Mouse (Mus musculus): ENCODE measurements around the gene 1810009A15Rik.
"Not testable (repeated sequence)": the region's sequence is repeated elsewhere in the genome, so short reads cannot be mapped to it uniquely, and the experiment has no call there.

Gene 1810009A15Rik

DNA sequence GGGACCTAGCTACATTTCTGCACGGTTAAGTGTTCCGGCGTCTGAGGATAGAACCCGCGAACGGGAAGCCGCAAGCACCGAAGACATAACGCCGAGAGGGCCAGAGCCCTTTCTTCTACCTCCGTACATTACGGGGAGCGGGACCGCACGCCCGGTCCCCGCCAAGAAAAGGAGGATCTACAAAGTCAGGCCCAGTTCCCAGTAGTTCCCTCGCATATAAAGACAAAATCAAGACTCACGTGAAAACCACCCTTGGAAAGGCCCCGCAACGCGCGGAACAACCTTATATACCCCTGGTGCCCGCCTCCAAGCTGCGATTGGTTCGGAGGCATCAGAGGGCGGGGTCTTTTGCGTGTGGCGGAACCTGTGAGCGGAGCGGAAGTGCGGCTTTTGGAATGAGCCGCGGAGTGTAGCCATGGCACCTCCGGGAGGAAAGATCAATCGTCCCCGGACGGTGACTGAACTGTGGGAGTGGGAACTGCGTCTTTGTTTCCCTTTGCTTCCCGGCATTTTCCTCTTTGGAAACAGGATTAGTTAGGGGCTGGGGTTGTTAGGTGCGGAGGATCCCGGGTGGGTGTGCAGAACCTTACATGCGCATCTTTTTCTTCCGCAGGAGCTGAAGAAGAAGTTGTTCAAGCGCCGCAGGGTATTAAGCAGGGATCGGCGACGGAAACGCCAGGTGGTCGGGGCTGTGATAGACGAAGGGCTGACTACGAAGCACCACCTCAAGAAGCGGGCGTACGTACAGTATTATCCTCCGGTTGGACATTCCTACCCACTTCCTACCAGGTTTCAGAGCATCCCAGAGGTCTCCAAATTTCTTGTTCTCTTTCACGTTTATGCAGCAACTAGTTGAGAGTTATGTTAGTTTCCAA lies at the start of gene 1810009A15Rik, which contains the start of gene Gm49416:
Gene 1810009A15Rik, plus strand, starts transcription at position 343 of the 875 bp plus-strand sequence.
Gene Gm49416, plus strand, starts transcription at position 416 of the 875 bp plus-strand sequence.
- DNase-seq (ENCODE audit: low spot score) = peak; percentile 97

- DNase-seq (ENCODE audit: low spot score) = peak; percentile 76
These were observed 49.3 kb upstream of the 1810009A15Rik start, which contains the start of gene Gng3 for GRCm38 (mm10) chr19:8839103-8839907. TSS of gene Gng3 (minus strand) at chr19:8839194.

DNA sequence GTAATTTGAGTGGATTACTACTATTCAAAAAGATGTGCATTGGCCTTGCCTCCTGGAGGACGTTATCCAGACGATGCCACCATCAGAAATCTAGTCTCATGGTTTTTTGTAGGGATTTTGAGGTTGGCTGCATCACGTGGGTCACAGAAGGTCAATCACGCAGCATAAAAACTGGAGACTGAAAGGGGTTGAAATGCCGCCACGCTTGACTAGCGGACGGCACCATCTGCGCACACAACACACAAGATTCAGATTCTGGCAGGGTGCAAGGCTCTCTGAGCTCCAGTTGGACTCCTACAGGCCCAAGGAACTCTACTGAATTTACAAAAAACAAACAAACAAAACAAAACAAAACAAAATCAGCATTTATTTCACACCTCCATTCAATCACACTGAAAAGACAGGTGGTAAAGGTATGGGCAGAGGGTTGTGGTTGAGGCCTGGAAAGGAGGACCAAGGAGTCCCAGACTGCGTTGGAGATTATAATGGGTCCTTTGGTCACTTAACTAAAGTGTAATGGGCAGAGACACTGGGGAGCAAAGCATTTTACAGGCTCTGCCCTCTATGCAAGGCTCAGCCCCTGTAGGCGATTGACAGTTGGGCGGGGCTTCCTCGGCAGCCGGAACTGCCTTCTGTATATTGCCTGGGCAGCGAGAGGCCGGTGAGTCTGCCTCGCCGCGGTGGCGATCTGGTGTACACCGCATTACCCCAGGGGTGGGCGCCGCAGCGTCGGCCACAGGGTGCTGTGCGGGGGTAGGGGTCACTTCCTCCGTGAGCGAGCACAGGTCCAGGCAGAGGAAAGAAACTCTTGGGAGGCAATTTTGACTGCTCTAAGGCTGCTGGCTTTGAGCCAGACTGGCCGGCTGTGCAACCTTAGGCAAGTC lies 48.5 kb upstream of the 1810009A15Rik start:
- peak; percentile 80 for DNase-seq (ENCODE audit: low spot score)

GRCm38 (mm10) chr19:8841012-8841411 lies 47.6 kb upstream of the 1810009A15Rik start:
- DNase-seq (ENCODE audit: low spot score) = no peak

GRCm38 (mm10) chr19:8842961-8843360 lies 45.7 kb upstream of the 1810009A15Rik start:
- no peak for DNase-seq (ENCODE audit: low spot score)

GRCm38 (mm10) chr19:8844371-8845129 lies 44.1 kb upstream of the 1810009A15Rik start:
- peak; percentile 94 for DNase-seq (ENCODE audit: low spot score)

DNA sequence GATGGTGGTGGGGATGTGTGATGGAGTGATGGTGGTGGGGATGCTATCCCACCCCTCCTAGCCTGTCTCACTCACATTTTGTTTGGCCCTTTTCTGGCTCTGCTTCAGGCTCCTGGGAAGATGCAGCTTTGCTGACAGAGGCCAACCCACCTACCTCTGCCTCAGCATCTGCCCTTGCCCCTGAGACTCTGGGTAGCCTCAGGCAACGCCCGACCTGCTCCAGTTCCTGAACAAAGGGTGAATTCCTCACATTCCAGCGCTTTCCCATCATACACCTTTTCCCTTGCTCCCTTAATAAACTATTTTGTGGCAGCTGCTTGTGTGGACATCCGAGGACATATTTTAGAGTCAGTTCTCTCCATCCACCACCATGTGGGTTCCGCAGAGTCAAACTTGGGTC lies 40.3 kb upstream of the 1810009A15Rik start:
- no peak for DNase-seq (ENCODE audit: low spot score)

DNA sequence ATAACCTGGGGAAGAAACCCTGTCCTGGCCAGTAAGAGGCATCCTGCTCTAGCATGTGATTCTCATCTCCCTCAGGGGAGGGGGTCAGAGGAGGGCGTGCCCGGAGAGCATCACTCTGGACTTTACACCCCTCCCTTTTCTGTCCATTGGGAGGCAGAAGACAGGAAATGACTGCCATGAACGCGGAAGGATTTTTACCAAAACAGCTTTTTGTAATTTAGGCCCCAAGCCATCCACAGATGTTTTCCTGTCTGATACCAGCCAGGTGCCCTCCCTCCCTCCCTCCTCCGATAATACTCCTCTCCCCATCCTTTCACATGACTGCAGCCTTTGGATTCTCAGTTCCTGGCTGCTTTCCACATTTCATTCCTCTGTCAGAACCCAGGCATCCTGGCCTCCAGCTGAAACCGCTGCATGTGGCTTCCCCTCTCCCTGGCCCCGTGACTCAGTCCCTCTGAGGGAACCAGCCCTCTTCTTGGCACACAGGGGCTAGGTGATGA lies 38.2 kb upstream of the 1810009A15Rik start, which contains the start of gene Lrrn4cl:
Gene Lrrn4cl, plus strand, starts transcription at position 367 of the 500 bp plus-strand sequence.
- peak; percentile 43 for DNase-seq (ENCODE audit: low spot score)

- DNase-seq (ENCODE audit: low spot score) = no peak
These were observed 37.0 kb upstream of the 1810009A15Rik start for GRCm38 (mm10) chr19:8851639-8852038.

GRCm38 (mm10) chr19:8852236-8852928 lies 36.3 kb upstream of the 1810009A15Rik start:
- DNase-seq (ENCODE audit: low spot score) = no peak

DNA sequence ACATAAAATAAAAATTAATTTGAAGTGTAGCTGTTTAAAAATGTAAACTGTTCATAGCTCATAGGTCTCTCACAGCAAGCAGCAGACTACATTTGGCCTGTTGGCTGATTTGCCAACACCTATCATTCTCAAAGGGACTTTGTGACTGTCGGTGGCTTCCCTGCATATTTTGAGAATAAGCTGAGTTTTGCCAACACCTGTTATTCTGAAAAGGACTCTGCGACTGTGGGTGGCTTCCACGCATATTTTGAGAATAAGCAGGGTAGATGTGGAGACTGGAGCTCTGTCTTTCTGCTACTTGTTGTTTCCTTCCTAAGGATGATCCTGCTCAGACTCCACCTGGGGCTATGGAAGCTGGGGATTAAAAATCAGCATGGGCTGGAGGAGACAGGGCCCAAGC lies 35.5 kb upstream of the 1810009A15Rik start:
- no peak for DNase-seq (ENCODE audit: low spot score)

- DNase-seq (ENCODE audit: low spot score) = peak; percentile 61
These were observed 31.0 kb upstream of the 1810009A15Rik start for GRCm38 (mm10) chr19:8857689-8858088.

GRCm38 (mm10) chr19:8859018-8859417 lies 29.6 kb upstream of the 1810009A15Rik start:
- DNase-seq (ENCODE audit: low spot score) = peak; percentile 30

- no peak for DNase-seq (ENCODE audit: low spot score)
These were observed 24.4 kb upstream of the 1810009A15Rik start for GRCm38 (mm10) chr19:8864265-8864664.

DNA sequence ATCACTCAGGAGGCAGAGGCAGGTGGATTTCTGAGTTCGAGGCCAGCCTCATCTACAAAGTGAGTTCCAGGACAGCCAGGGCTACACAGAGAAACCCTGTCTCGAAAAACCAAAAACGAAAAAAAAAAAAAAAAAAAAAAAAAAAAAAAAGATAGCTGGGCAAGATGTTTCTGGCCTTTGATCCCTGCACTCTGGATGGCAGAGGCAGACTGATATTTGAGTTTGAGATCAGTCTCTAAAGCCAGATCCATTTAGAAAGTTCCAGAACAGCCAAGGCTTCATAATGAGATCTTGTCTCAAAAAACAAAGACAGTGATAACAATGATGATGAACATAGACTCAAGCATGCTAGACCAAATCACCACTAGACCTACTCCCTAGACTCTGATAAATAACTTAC lies 18.3 kb upstream of the 1810009A15Rik start:
- DNase-seq (ENCODE audit: low spot score) = not testable (repeated sequence)

DNA sequence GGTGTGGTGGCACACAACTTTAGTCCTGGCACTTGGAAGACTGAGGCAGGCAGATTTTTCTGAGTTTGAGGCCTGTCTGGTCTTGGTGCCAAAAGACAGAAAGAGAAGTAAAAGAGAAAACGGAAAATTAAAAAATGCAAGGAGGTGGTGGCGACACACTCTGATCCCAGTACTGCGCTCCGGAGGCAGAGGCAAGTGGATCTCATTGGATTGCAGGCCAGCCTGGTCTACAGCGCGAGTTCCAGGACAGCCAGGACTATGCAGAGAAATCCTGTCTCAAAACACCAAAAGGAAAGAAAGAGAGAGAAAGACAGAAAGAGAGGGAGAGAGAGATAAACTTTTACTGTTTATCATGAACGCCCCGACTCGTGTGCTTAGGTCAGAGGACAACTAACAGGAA lies 17.8 kb upstream of the 1810009A15Rik start:
- no peak for DNase-seq (ENCODE audit: low spot score)

DNA sequence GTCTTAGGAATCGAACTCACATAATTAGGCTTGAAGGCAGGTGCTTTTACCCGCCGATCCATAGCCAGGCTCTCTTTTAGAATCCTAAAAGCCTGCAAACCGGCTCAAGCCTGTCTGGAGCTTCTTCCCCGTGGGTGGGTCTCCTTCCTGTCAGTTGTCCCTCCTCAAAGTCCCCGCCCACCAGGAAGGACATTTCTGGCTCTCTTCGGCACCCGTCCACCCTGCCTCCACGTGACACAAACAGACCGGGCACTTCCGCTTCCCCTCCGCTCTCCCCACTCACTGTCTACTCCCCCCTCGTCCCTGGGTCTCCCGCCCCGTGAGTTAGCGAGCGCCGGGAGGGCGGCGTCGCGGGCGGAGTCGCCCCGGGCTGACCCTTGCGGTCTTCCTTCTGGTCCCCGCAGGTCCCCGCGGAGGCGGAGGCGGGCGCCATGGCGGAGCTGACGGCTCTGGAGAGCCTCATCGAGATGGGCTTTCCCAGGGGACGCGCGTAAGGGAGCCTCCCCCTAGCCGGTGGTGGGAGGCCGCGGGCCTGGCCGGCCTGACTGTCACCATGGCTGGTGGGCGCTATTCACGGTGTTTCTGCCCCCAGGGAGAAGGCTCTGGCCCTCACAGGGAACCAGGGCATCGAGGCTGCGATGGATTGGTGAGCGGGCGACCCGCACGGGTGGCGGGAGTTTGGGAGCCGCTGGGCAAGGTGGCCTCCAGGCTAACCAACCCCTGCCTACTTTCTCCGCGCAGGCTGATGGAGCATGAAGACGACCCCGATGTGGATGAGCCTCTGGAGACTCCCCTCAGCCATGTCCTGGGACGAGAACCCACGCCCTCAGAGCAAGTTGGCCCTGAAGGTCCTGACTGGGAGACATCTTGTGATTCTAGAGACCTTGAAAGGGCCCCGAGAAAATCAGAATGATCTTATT lies 17.1 kb upstream of the 1810009A15Rik start, which contains the start of gene Ubxn1:
Gene Ubxn1, plus strand, starts transcription at position 230 of the 920 bp plus-strand sequence.
- DNase-seq (ENCODE audit: low spot score) = peak; percentile 97

- no peak for DNase-seq (ENCODE audit: low spot score)
These were observed 16.3 kb upstream of the 1810009A15Rik start for GRCm38 (mm10) chr19:8872266-8872840.

Measured in retina, embryonic 14.5 days (tissue).